Mouse (Mus musculus) CD4-positive naive resting alpha-beta T cell, adult 76 days (primary cell): ENCODE measurements around the gene Rdh16f2. TPM values are rescaled to one million over a fixed set of nuclear protein-coding genes. Genes with fewer than 3 reads are reported as not detected.

Experiments used
- total RNA-seq: library from RNA; stranded (reverse); gene quantifications from one replicate; pipeline ENCODE4 v1.2.4, GENCODE M21; 2023

Rdh16f2 gene
- total RNA-seq = not detected

GRCm38 (mm10) chr10:127866232-127866631 is at the start of gene Rdh16f2:
TSS of gene Rdh16f2 (plus strand) at chr10:127866474.

GRCm38 (mm10) chr10:127849628-127850027 is 16.6 kb upstream of the Rdh16f2 start, which contains the start of gene Rdh19:
TSS of gene Rdh19 (plus strand) at chr10:127849928.

GRCm38 (mm10) chr10:127888605-127889004 is 22.3 kb downstream of the Rdh16f2 start, which contains the start of gene Rdh7:
TSS of gene Rdh7 (minus strand) at chr10:127888817.

GRCm38 (mm10) chr10:127898218-127898617 is 31.9 kb downstream of the Rdh16f2 start, which contains the start of gene Sdr9c7:
TSS of gene Sdr9c7 (plus strand) at chr10:127898518.

Other genes starting within 250 kb of the Rdh16f2 start
- gene Lrp1, start 245.3 kb upstream of the Rdh16f2 start, total RNA-seq = 4.5 TPM
- gene Stat6, start 223.5 kb upstream of the Rdh16f2 start, total RNA-seq = 169 TPM
- 9.3 TPM for gene Nemp1, start 199.6 kb upstream of the Rdh16f2 start, total RNA-seq
- 35.3 TPM for gene Nab2, start 197.9 kb upstream of the Rdh16f2 start, total RNA-seq
- 0.38 TPM for gene Myo1a, start 161.3 kb upstream of the Rdh16f2 start, total RNA-seq
- gene Tac2, start 142.0 kb upstream of the Rdh16f2 start, total RNA-seq = not detected
- gene Zbtb39, start 126.9 kb upstream of the Rdh16f2 start, total RNA-seq = 11.1 TPM
- gene Gpr182, start 114.7 kb upstream of the Rdh16f2 start, total RNA-seq = 0.18 TPM
- gene Rdh1, start 106.8 kb upstream of the Rdh16f2 start, total RNA-seq = 0.41 TPM
- gene Rdh16f1, start 106.7 kb upstream of the Rdh16f2 start, total RNA-seq = not detected
- not detected for gene Rdh9, start 90.1 kb upstream of the Rdh16f2 start, total RNA-seq
- not detected for gene Rdh16, start 65.3 kb upstream of the Rdh16f2 start, total RNA-seq
- gene Rdh19, start 16.5 kb upstream of the Rdh16f2 start, total RNA-seq = not detected
- gene Rdh7, start 22.3 kb downstream of the Rdh16f2 start, total RNA-seq = not detected
- gene Sdr9c7, start 32.0 kb downstream of the Rdh16f2 start, total RNA-seq = not detected
- gene Hsd17b6, start 141.1 kb downstream of the Rdh16f2 start, total RNA-seq = not detected
- 13.0 TPM for gene Prim1, start 148.7 kb downstream of the Rdh16f2 start, total RNA-seq
- gene Naca, start 169.1 kb downstream of the Rdh16f2 start, total RNA-seq = 750 TPM
- 132 TPM for gene Ptges3, start 192.5 kb downstream of the Rdh16f2 start, total RNA-seq
- gene Atp5b, start 216.8 kb downstream of the Rdh16f2 start, total RNA-seq = 633 TPM
- 108 TPM for gene Baz2a, start 225.1 kb downstream of the Rdh16f2 start, total RNA-seq